Mouse (Mus musculus): ENCODE results near the gene Iqsec1. TPM values are rescaled to one million over a fixed set of nuclear protein-coding genes. Genes with fewer than 3 reads are reported as not detected.

The Iqsec1 gene
- polyA plus RNA-seq, 1 experiment from 2014 or later, result 15.1 TPM

DNA sequence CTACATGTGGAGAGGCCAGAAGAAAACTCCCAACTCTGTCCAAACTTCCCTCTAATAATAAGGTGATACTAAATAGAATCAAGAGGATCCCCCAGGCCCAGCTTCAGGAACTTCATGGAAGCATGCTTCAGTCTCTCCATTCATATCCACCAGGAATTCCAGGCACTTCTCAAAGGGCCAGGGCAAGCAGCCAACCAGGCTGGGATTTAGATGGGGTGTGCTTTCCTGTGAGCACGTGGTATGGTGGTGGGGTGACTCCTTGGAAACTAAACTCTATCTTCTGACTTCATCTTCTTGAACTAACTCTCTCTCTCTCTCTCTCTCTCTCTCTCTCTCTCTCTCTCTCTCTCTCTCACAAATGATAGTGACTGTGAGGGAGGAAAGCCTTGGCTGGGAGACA lies 270.8 kb downstream of the Iqsec1 start:
- 23% methylated on average over 1 of the region's 1 CpGs for WGBS
- no peak overlapping the region for H3K4me2 ChIP-seq (ENCODE audit: low read length)
- ATAC-seq, result no peak
- no peak overlapping the region for H3K27ac ChIP-seq (ENCODE audit: low read length)
- H3K27me3 ChIP-seq (replicated peaks; ENCODE audit: control insufficient read depth, insufficient read depth, low read length), result no peaks in the 10 kb centered on the region
- no peak overlapping the region for H3K4me3 ChIP-seq (replicated peaks; ENCODE audit: low read length)
- no peaks in the 10 kb centered on the region for H3K9me3 ChIP-seq (ENCODE audit: control insufficient read depth, low read length)
- H3K4me1 ChIP-seq (replicated peaks; ENCODE audit: control insufficient read depth, insufficient read depth, low read length), result peaks cover 38% of the 10 kb centered on the region
- no peaks in the 10 kb centered on the region for H3K36me3 ChIP-seq (ENCODE audit: control insufficient read depth, insufficient read depth)
- no peak overlapping the region for H3K9ac ChIP-seq (replicated peaks; ENCODE audit: low read depth, low read length)

DNA sequence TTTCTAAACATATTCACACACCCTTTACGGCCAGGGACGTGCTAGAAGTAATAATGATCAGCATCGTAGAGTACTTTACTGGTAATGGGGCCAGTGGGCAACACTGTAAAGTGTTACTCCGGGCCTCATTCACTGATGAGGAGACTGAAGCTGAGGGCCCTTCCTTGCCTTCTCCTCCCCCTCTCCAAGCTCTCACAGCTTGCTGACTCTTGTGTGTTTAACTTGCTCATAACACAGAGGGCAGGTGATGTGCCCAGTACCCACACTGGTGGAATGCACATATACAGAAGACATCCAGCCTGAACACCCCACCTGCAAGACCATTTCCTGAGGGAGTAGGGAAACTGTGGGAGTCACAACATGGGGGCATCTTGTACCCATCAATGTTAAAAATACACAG lies 271.6 kb downstream of the Iqsec1 start:
- no peaks in the 10 kb centered on the region for H3K27me3 ChIP-seq (replicated peaks; ENCODE audit: control insufficient read depth, insufficient read depth, low read length)
- peak overlapping the region; percentile 47; the same call in 1 of the 2 replicates for H3K4me3 ChIP-seq (replicated peaks; ENCODE audit: low read length)
- 44% methylated on average over 4 of the region's 4 CpGs for WGBS
- no peak overlapping the region for H3K9ac ChIP-seq (replicated peaks; ENCODE audit: low read depth, low read length)
- peak overlapping the region; percentile 67 for H3K4me2 ChIP-seq (ENCODE audit: low read length)
- no peaks in the 10 kb centered on the region for H3K9me3 ChIP-seq (ENCODE audit: control insufficient read depth, low read length)
- peaks cover 46% of the 10 kb centered on the region for H3K4me1 ChIP-seq (replicated peaks; ENCODE audit: control insufficient read depth, insufficient read depth, low read length)
- no peak overlapping the region for H3K27ac ChIP-seq (ENCODE audit: low read length)
- ATAC-seq, result no peak
- no peaks in the 10 kb centered on the region for H3K36me3 ChIP-seq (ENCODE audit: control insufficient read depth, insufficient read depth)

DNA sequence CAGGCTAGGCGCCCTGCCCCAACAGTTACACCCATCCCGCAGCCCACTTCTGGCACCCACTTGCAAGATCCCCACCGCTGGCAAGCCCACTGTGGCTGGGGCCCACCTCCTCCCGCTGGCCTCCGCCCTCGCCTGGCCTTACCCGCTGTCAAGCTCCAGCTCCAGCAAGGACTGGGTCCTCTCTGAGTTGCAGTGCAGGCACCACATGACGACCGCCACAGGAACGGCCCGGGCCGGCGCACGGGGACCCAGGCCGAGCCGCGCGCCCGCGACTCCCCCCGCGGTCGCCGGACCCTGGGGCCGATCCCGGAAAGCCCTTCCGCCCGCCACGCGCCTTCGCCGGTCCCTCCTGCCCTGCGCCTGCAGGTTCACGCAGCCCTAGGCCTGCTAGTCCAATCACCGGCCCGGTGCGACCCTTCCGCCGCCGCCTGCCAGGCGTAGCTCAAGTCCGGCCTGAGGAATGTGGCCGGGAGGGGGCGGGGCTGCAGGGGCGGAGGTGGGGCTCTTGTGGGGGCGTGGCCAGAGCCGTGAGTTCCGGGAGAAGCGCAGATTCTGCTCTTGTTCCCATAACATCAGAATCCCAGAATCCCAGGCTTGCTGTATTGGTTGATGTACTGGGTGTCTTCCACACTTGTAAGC lies 272.3 kb downstream of the Iqsec1 start:
- Histone ChIP-seq H3K4me1 (replicated peaks; ENCODE audit: control insufficient read depth, insufficient read depth, low read length) (peaks cover 53% of the 10 kb centered on the region), H3K36me3 (ENCODE audit: control insufficient read depth, insufficient read depth) (no peaks in the 10 kb centered on the region), H3K9ac (replicated peaks; ENCODE audit: low read depth, low read length) (peak overlapping the region; percentile 53), H3K4me2 (ENCODE audit: low read length) (peak overlapping the region; percentile 67), H3K27me3 (replicated peaks; ENCODE audit: control insufficient read depth, insufficient read depth, low read length) (no peaks in the 10 kb centered on the region), H3K27ac (ENCODE audit: low read length) (no peak overlapping the region), H3K9me3 (ENCODE audit: control insufficient read depth, low read length) (no peaks in the 10 kb centered on the region), H3K4me3 (replicated peaks; ENCODE audit: low read length) (peak overlapping the region; percentile 47)
- WGBS, result under 1% methylated on average over 48 of the region's 49 CpGs
- ATAC-seq, result peak; percentile 47

DNA sequence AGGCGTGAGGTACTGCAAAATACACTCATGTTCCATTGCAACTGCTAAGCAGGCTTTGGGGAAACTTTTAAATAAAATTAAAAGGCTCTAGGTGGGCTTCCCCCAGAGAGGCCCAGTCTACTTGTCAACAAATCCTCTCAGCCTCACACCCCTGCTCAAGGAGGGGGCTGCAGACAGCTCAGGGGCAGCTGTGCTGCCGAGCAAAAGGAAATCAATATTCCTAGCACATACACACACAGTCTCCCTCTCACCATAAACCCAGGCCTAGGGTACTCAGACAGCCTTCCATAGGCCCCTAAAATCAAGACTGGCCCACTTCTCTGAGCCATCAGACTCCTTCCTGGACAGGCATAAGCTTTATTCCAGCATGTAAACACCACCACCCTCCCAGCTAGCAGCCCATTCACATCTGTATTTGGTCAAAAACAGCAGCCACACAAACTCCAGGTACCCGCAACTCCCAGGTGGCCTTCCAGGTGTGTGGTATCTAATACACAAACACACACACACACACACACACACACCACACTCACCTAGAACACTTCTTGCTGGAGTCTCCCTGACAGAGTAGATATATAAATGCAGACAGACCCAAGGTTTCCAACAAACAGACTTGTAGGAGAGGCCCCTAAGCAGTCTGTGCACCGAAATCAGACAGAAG lies 273.1 kb downstream of the Iqsec1 start:
- H3K27ac ChIP-seq (ENCODE audit: low read length), result no peak overlapping the region

DNA sequence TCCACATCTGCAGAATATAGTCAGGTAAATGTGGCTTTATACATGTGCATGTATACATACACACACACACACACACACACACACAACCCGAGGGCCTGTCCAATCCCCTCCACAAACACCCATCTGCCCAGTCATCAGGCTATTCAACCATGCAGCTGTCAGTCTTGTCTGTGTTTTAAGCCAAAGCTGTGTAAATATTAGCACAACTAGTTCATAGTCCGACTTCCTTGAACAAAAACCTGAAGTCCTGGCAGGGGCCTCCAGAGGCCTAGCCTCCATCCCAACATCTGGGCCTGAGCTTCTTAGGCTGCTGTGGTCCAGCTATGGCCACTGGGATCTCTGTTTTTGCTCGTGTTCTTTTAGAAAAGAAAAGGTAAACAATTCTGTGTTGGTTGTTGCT lies 274.8 kb downstream of the Iqsec1 start:
- H3K9ac ChIP-seq (replicated peaks; ENCODE audit: low read depth, low read length), result no peak overlapping the region
- no peaks in the 10 kb centered on the region for H3K9me3 ChIP-seq (ENCODE audit: control insufficient read depth, low read length)
- no peaks in the 10 kb centered on the region for H3K27me3 ChIP-seq (replicated peaks; ENCODE audit: control insufficient read depth, insufficient read depth, low read length)
- peaks cover 62% of the 10 kb centered on the region for H3K4me1 ChIP-seq (replicated peaks; ENCODE audit: control insufficient read depth, insufficient read depth, low read length)
- H3K27ac ChIP-seq (ENCODE audit: low read length), result no peak overlapping the region
- no peak overlapping the region for H3K4me2 ChIP-seq (ENCODE audit: low read length)
- 43% methylated on average over 3 of the region's 3 CpGs for WGBS
- ATAC-seq, result no peak
- no peak overlapping the region for H3K4me3 ChIP-seq (replicated peaks; ENCODE audit: low read length)
- H3K36me3 ChIP-seq (ENCODE audit: control insufficient read depth, insufficient read depth), result no peaks in the 10 kb centered on the region

More for the DNA sequence above, 273.1 kb downstream of the Iqsec1 start:
- Histone ChIP-seq H3K4me3 (replicated peaks; ENCODE audit: low read length) (peak overlapping the region; percentile 47), H3K4me1 (replicated peaks; ENCODE audit: control insufficient read depth, insufficient read depth, low read length) (peaks cover 58% of the 10 kb centered on the region), H3K27me3 (replicated peaks; ENCODE audit: control insufficient read depth, insufficient read depth, low read length) (no peaks in the 10 kb centered on the region), H3K9me3 (ENCODE audit: control insufficient read depth, low read length) (no peaks in the 10 kb centered on the region), H3K4me2 (ENCODE audit: low read length) (peak overlapping the region; percentile 67), H3K36me3 (ENCODE audit: control insufficient read depth, insufficient read depth) (no peaks in the 10 kb centered on the region), H3K9ac (replicated peaks; ENCODE audit: low read depth, low read length) (no peak overlapping the region; the same call in 1 of the 2 replicates)
- 56% methylated on average over 4 of the region's 4 CpGs for WGBS
- peak; percentile 58; the same call in 1 of the 2 replicates for ATAC-seq

DNA sequence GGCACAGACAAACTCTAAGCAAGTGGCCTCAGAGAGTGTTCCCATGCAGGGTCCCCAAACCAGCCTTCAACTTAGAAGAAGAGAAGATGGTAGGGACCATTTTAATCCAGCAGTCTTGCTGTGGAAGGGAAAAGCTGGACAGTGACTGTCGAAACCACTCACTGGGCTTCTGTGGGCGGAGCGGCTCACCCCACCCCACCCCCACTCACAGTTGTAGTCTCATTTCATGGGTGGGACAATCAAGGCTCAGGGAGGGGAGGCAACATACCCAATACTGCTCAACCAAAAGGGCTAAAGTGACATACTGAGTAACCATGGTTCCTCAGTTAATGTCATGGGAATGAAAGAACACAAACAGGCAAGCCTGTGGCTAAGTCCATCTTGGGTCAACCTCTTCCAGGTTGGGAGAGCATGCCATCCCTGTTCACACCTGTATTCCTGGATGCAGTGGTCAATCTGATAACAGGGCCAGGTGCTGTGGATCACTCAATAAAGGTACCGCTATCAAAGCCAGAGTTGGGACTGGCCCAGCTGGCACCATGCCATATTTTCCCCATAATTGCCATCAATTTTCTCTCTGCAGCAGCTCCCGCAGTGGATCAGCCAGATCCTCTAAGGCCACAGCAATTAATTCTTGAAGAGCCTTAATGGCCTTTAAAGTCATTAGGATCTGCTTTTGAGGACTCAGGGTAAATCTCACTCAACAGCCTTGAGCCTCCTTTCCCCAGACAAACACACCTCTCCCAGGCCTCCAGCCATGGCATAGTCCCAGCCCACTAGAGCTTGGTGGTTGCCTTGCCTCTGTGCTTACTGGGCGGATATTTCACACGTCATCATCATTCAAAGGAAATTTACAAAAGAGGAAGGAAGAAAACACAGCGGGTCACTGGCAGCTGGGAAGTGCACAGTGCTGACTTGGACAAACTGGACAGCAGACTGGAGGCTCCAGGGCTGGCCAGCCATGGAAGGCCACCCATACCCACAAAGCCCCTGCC lies 275.7 kb downstream of the Iqsec1 start:
- H3K9ac ChIP-seq (replicated peaks; ENCODE audit: low read depth, low read length), result no peak overlapping the region
- H3K36me3 ChIP-seq (ENCODE audit: control insufficient read depth, insufficient read depth), result no peaks in the 10 kb centered on the region
- no peak overlapping the region for H3K4me2 ChIP-seq (ENCODE audit: low read length)
- no peaks in the 10 kb centered on the region for H3K27me3 ChIP-seq (replicated peaks; ENCODE audit: control insufficient read depth, insufficient read depth, low read length)
- peaks cover 62% of the 10 kb centered on the region for H3K4me1 ChIP-seq (replicated peaks; ENCODE audit: control insufficient read depth, insufficient read depth, low read length)
- no peaks in the 10 kb centered on the region for H3K9me3 ChIP-seq (ENCODE audit: control insufficient read depth, low read length)
- ATAC-seq, result no peak
- 38% methylated on average over 8 of the region's 8 CpGs for WGBS
- no peak overlapping the region for H3K4me3 ChIP-seq (replicated peaks; ENCODE audit: low read length)
- peak overlapping the region; percentile 52; the same call in 1 of the 2 replicates for H3K27ac ChIP-seq (ENCODE audit: low read length)

DNA sequence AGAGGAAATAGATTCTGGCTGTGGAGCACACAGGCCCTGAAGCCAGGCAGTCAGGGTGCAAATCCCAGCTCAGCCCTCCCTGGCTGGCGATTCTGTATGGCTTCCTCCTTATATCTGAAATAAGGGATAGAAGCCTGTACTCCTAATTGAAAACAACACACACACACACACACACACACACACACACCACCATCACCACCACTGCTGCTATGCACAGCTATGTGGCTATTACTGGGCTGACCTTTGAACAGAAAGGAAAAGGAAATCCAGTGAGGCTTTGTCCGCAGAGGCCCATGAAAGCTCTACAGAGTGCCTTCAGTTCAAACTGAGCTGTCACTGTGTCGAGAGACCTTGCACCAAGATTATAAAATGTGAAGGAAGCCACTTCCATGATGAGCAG lies 276.4 kb downstream of the Iqsec1 start:
- 55% methylated on average over 3 of the region's 3 CpGs for WGBS
- Histone ChIP-seq H3K4me1 (replicated peaks; ENCODE audit: control insufficient read depth, insufficient read depth, low read length) (peaks cover 66% of the 10 kb centered on the region), H3K4me2 (ENCODE audit: low read length) (no peak overlapping the region), H3K27me3 (replicated peaks; ENCODE audit: control insufficient read depth, insufficient read depth, low read length) (no peaks in the 10 kb centered on the region), H3K4me3 (replicated peaks; ENCODE audit: low read length) (no peak overlapping the region), H3K36me3 (ENCODE audit: control insufficient read depth, insufficient read depth) (no peaks in the 10 kb centered on the region), H3K9ac (replicated peaks; ENCODE audit: low read depth, low read length) (no peak overlapping the region), H3K27ac (ENCODE audit: low read length) (peak overlapping the region; percentile 52), H3K9me3 (ENCODE audit: control insufficient read depth, low read length) (no peaks in the 10 kb centered on the region)
- ATAC-seq, result no peak

DNA sequence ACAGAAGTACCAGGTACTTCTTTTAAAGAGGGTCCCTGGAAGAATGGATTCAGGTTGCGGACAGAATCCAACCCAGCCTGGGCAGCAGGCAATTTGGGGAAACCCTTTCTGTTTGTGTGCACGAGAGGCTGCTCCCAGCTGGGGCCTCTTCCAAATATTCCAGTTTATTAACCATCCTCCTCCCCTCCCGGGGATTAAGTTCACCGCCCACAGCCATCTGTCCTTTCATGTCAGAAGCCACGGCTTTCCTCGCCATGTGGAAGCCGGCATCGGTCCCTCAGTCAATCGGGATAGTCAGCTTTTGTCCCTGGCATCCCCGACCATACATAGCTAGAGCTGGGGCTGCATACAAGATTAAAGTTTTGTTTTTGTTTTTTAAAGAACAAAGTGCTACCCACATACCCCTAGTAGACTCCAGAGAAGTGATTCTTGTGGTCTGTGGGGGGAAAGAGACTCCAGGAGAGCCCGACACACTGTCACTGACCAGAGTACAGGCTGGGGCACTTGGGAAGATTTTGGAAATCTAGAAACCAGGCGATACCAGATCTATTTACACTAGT lies 276.9 kb downstream of the Iqsec1 start:
- Histone ChIP-seq H3K27ac (ENCODE audit: low read length) (peak overlapping the region; percentile 52), H3K9me3 (ENCODE audit: control insufficient read depth, low read length) (no peaks in the 10 kb centered on the region), H3K9ac (replicated peaks; ENCODE audit: low read depth, low read length) (no peak overlapping the region), H3K4me3 (replicated peaks; ENCODE audit: low read length) (no peak overlapping the region), H3K4me2 (ENCODE audit: low read length) (no peak overlapping the region), H3K27me3 (replicated peaks; ENCODE audit: control insufficient read depth, insufficient read depth, low read length) (no peaks in the 10 kb centered on the region), H3K36me3 (ENCODE audit: control insufficient read depth, insufficient read depth) (no peaks in the 10 kb centered on the region), H3K4me1 (replicated peaks; ENCODE audit: control insufficient read depth, insufficient read depth, low read length) (peaks cover 70% of the 10 kb centered on the region)
- ATAC-seq, result no peak
- 19% methylated on average over 12 of the region's 12 CpGs for WGBS

DNA sequence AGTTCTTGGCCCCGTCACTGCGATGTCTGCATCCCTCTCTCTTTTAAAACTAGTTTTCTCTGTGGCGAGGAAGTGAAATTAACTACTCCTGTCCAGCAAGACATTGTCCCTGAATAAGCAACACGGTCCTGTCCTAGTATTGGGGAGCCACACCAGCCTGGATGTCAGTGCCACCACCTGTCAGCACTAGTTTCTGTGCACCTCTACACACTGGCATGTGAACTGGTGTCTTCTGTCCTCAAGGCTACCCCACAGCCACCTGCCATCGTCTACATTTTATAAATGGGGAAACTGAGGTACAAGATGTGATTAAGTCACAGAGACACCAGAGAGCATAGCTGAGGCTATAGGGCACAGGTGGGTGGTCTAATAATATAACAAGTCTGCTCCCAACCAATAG lies 277.7 kb downstream of the Iqsec1 start:
- no peaks in the 10 kb centered on the region for H3K9me3 ChIP-seq (ENCODE audit: control insufficient read depth, low read length)
- no peaks in the 10 kb centered on the region for H3K27me3 ChIP-seq (replicated peaks; ENCODE audit: control insufficient read depth, insufficient read depth, low read length)
- H3K4me1 ChIP-seq (replicated peaks; ENCODE audit: control insufficient read depth, insufficient read depth, low read length), result peaks cover 68% of the 10 kb centered on the region
- 91% methylated on average over 5 of the region's 5 CpGs for WGBS
- H3K27ac ChIP-seq (ENCODE audit: low read length), result no peak overlapping the region
- no peak for ATAC-seq
- H3K4me2 ChIP-seq (ENCODE audit: low read length), result no peak overlapping the region
- H3K36me3 ChIP-seq (ENCODE audit: control insufficient read depth, insufficient read depth), result no peaks in the 10 kb centered on the region
- H3K4me3 ChIP-seq (replicated peaks; ENCODE audit: low read length), result no peak overlapping the region
- no peak overlapping the region for H3K9ac ChIP-seq (replicated peaks; ENCODE audit: low read depth, low read length)
